Mouse (Mus musculus): Measurements from ENCODE around the gene Abi2. TPM values are rescaled to one million over a fixed set of nuclear protein-coding genes. Genes with fewer than 3 reads are reported as not detected.

Gene Abi2
- polyA plus RNA-seq, 1 experiment = 1.1 TPM

DNA sequence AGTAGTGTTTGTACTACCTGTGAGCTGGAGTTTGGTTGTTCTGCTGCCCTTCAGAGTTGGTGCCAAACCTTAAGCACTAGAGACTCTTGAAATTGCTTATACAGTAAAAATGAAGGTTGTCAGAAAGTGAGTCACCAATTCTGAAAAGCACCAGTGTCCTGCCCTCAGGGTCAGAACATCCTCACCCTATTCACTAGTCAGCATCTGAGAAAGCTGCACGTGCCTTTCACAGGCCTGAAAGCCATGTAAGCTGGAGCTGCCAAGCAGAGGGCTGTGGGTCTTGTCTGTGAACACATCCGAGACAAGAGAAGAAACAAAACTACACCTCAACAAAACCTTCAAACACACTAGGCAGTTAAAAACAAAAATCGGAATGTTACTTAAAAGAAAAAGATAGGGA, 76.2 kb downstream of the Abi2 start:
- DNase-seq (ENCODE audit: low read depth, low spot score) = no peak
- WGBS = 84% methylated on average over 3 of the region's 3 CpGs

DNA sequence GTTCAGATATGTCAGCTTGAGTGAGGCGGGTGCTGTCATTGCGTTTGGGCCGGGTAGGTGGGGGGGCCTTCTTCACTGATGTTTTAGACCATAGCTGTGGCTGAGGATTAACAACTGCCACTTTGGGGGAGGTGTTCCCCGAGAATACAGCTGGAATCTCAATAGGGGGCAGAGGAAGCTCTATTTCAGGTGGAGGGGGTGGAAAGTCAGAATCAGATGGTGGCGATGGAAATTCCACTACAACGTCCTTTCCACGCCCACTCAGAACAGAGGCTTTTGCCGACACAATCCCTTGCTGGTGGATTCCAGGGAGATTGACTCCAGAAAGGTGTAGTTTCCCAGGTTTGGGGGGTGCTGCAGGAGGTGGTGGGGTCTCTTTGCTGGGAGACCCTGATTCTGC, 79.2 kb downstream of the Abi2 start:
- 89% methylated on average over 8 of the region's 8 CpGs for WGBS

DNA sequence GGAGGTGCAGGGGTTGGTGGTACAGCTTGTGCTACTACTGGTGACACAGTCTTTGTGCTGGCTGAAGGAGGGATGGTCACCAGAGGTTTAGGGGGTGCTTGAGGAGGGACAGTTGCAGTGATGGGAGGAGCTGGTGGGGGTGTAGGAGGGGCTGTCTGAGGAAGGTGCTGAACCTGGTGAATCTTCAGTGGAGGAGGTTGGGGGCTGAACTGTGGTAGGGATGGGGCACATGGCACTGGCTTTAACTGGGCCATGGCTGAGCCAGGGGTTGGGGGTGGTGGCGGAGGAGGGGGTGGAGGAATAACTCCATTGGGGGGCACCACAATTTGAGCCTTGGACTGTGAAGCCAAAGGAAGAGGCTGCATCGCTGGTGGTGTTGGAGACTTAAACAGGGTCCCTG, 80.2 kb downstream of the Abi2 start:
- no peak for DNase-seq (ENCODE audit: low read depth, low spot score)
- WGBS = 100% methylated on average over 2 of the region's 2 CpGs

More for the DNA sequence above, 79.2 kb downstream of the Abi2 start:
- no peak for DNase-seq (ENCODE audit: low read depth, low spot score)

DNA sequence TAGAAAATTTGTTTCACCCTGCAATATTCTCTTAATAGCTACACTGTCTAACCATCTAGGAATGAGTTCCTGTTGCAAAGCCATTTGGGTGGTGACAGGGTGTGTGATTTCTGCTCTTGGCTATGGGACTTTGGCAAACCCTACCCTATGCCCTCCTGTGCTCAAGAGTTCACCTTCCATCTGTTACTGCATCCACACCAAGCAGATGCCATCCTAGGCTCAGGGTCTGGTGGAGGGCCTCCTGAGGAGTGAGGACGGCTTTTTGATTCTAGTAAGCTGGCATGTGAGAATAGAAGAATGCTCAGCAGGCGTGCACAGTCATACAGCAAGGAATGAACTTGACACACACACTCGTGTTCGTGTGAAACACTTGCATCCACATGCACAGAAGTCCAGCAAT, 81.1 kb downstream of the Abi2 start:
- DNase-seq (ENCODE audit: low read depth, low spot score) = no peak
- WGBS = 90% methylated on average over 4 of the region's 4 CpGs

DNA sequence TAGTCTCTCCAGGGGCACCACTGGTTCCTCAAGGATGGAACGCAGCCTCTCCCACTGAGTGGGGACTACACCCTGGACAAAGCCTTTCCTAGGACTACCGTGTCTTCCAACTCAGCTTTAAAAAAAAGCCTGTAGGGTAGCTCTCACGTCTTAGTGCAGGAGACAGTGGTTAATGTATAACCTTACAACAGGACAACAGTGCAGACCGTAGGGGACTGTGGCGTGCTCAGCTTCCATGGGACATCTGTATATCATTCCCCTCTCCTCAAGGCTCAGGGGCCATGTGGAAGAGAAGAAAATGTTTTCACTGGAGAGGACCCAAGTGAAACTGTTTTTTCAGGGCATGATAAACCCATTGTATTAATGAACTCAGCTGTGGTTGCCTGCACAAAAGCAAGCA, 83.0 kb downstream of the Abi2 start:
- 46% methylated on average over 5 of the region's 5 CpGs for WGBS

GRCm38 (mm10) chr1:60493421-60493820, 84.0 kb downstream of the Abi2 start:
- DNase-seq (ENCODE audit: low read depth, low spot score) = no peak
- 88% methylated on average over 6 of the region's 6 CpGs for WGBS

More for the DNA sequence above, 83.0 kb downstream of the Abi2 start:
- DNase-seq (ENCODE audit: low read depth, low spot score) = no peak

DNA sequence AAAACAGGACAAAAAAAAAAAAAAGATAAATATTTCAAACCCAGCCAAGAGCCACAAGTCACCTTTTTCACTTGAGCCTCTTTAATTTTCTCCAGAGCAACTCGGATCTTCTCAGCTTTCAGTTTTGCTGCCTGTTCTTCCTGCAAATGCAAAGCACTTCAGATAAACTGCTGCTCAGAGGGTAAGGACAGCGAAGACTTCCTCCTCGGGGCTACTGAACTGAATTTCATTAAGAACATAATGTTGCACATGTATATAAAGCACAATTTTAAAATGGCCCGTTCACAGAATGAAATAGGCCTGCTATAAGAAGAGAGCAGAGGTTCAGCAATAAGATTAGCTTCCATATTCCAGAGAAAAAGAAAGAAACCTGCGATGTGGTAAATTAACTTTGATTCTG, 94.0 kb downstream of the Abi2 start:
- DNase-seq (ENCODE audit: low read depth, low spot score) = no peak
- WGBS = 74% methylated on average over 5 of the region's 5 CpGs

DNA sequence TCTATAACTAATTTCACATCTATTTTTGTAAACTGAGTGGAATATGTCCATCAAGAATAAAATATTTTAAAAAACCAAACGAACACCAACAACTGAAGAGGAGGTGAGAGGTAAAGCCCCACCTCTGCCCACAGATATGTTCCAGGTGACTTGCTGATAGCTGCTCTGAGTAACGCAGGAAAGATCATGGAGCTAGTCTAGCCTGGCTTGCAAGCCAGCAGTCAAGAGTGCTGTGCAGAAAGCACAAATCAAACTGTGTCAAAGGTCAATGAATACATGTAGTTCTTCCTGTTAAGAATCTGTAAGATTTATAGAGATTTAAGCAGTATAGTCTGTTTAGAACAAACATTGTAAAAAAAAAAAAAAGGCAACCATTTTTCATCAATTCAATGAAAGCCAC, 101.2 kb downstream of the Abi2 start:
- no peak for DNase-seq (ENCODE audit: low read depth, low spot score)
- WGBS = 42% methylated on average over 2 of the region's 2 CpGs

DNA sequence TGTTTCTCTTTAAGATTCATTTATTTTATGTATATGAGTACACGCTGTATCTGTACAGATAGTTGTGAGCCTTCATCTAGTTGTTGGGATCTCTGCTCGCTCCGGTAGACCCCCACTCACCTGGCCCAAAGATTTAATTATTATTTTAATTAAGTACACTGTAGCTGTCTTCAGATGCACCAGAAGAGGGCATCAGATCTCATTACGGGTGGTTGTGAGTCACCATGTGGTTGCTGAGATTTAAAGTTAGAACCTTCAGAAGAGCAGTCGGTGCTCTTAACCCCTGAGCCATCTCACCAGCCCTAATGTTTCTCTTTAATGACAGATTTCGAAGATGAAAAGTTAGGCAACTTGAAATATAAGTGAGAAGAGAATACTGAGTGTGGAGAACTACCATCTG, 120.7 kb downstream of the Abi2 start:
- DNase-seq (ENCODE audit: low read depth, low spot score) = no peak
- WGBS = 89% methylated on average over 6 of the region's 6 CpGs

DNA sequence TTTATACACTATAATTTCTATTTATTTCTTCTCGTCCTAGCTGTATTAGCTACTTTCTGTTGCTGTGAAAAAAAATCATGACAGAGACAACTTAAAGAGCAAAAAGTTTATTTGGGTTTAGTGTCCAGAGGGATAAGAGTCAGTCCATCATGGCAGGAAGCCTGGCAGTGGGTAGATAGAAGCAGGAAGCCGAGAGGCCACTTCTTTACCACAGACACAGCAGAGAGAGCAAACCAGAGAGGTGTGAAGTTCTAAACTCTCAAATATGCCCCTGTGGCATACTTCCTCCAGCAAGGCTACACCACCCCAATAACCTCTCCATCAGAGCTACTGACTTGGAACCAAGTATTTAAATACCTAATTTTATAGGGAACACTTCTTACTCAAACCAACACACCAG, 121.2 kb downstream of the Abi2 start:
- no peak for DNase-seq (ENCODE audit: low read depth, low spot score)
- WGBS = 82% methylated on average over 2 of the region's 2 CpGs

Other genes with a start within 250 kb of the Abi2 start
- gene Nbeal1, start 229.0 kb upstream of the Abi2 start, polyA plus RNA-seq (2012; rRNA removed) = 1.6 and 3.1 TPM in 2 replicates
- gene Cyp20a1, start 66.3 kb upstream of the Abi2 start, polyA plus RNA-seq (2012; rRNA removed) = 3.7 and 4.5 TPM in 2 replicates
- 20.2 and 34.7 TPM in 2 replicates for gene Raph1, start 157.5 kb downstream of the Abi2 start, polyA plus RNA-seq (2012; rRNA removed)

Measured in large intestine, adult 2 months (tissue).